Mouse (Mus musculus) urinary bladder, postnatal 36 days (tissue): ENCODE results near the gene Zc3hav1.

Experiments
- DNase-seq, 2 experiments: peaks; one replicate each; pipeline ENCODE4 v3.0.0; 2022; ENCODE audit warnings: low spot score in 2 of 2, mixed read lengths in 1 of 2

Gene Zc3hav1

GRCm38 (mm10) chr6:38297580-38298245 is 56.7 kb downstream of the Zc3hav1 start:
- DNase-seq = no peak

GRCm38 (mm10) chr6:38293708-38294107 is 60.7 kb downstream of the Zc3hav1 start:
- no peak for DNase-seq

- DNase-seq = no peak
Observed at GRCm38 (mm10) chr6:38292871-38293646, 61.3 kb downstream of the Zc3hav1 start.

GRCm38 (mm10) chr6:38284422-38284821 is 70.0 kb downstream of the Zc3hav1 start:
- no peak for DNase-seq

- no peak for DNase-seq
Observed at GRCm38 (mm10) chr6:38264466-38264865, 89.9 kb downstream of the Zc3hav1 start.

GRCm38 (mm10) chr6:38263393-38264159 is 90.8 kb downstream of the Zc3hav1 start:
- no peak for DNase-seq

- no peak for DNase-seq
Observed at GRCm38 (mm10) chr6:38261877-38262276, 92.5 kb downstream of the Zc3hav1 start.

- DNase-seq = no peak
Observed at GRCm38 (mm10) chr6:38257506-38257905, 96.9 kb downstream of the Zc3hav1 start.

- DNase-seq = no peak
Observed at GRCm38 (mm10) chr6:38256793-38257192, 97.6 kb downstream of the Zc3hav1 start.

- DNase-seq = no peak
Observed at GRCm38 (mm10) chr6:38255794-38256193, 98.6 kb downstream of the Zc3hav1 start.
